Mouse (Mus musculus) G1E (cell line): Measurements from ENCODE around the gene Cfap46. TPM values are rescaled to one million over a fixed set of nuclear protein-coding genes. Genes with fewer than 3 reads are reported as not detected.
A peak's percentile ranks its signal among the peaks of the same experiment; 100 is the strongest.

ENCODE experiments used
- ATAC-seq: 2 replicates; pipeline ENCODE4 v1.8.0; 2016; ENCODE audit warnings: mild to moderate bottlenecking; ENCODE audit not compliant: insufficient number of reproducible peaks, poor library complexity, low FRiP score, severe bottlenecking; ENCODE audit errors: extremely low read depth
- DNase-seq: peaks from one replicate; pipeline ENCODE4 v3.0.0; 2012; ENCODE audit warnings: low spot score
- H3K27me3 ChIP-seq: 2 replicates; pipeline ENCODE4 v1.6.1; 2012; ENCODE audit warnings: mild to moderate bottlenecking, low read length, inconsistent platforms; ENCODE audit not compliant: insufficient read depth
- H3K36me3 ChIP-seq: replicated peaks from 2 replicates; pipeline ENCODE3; 2012; ENCODE audit warnings: mild to moderate bottlenecking, inconsistent platforms
- H3K4me1 ChIP-seq: 2 replicates; pipeline ENCODE4 v1.6.1; 2012; ENCODE audit warnings: low read depth, low read length, inconsistent platforms, mixed read lengths; ENCODE audit not compliant: insufficient read depth
- H3K4me3 ChIP-seq: 2 replicates; pipeline ENCODE4 v1.5.1; 2012; ENCODE audit warnings: low read depth, mild to moderate bottlenecking, inconsistent platforms, low read length, moderate library complexity, mixed read lengths
- H3K9me3 ChIP-seq: replicated peaks from 2 replicates; pipeline ENCODE4 v1.6.1; 2012; ENCODE audit warnings: inconsistent platforms
- CTCF ChIP-seq: IDR thresholded peaks from 2 replicates; pipeline ENCODE4 v1.5.1; 2012; ENCODE audit warnings: low read depth, low read length, inconsistent platforms, mixed read lengths
- GATA1 ChIP-seq: IDR thresholded peaks from 2 replicates; pipeline ENCODE4 v1.6.1; 2012; ENCODE audit warnings: borderline replicate concordance, low read length, inconsistent platforms, mixed read lengths
- GATA2 ChIP-seq: IDR thresholded peaks from 2 replicates; pipeline ENCODE4 v1.6.1; 2012; ENCODE audit warnings: low read depth, low read length, inconsistent platforms, borderline replicate concordance
- POLR2AphosphoS5 ChIP-seq: IDR thresholded peaks from 2 replicates; pipeline ENCODE4 v1.6.1; 2012; ENCODE audit warnings: low read depth, low read length, inconsistent platforms; ENCODE audit not compliant: insufficient replicate concordance
- TAL1 ChIP-seq: conservative IDR thresholded peaks from 2 replicates; pipeline ENCODE4 v1.6.1; 2012; ENCODE audit warnings: low read depth, low read length, inconsistent platforms, mixed read lengths
- polyA plus RNA-seq: library from polyadenylated mRNA; stranded (reverse); fragments of >175 nt; gene quantifications from 2 replicates; pipeline ENCODE4 v1.2.3, GENCODE M21; 2012
- total RNA-seq, 2 experiments: library from RNA; stranded (forward) in 1 of 2; stranded (reverse) in 1 of 2; fragments of 200-1000 nt in 1 of 2; fragments of >200 nt in 1 of 2; fragmentation: Nextera tagmentation in 1 of 2; gene quantifications; 2 replicates each; pipeline ENCODE4 v1.2.3; 2014 to 2017

The Cfap46 gene
- total and polyA plus RNA-seq, 3 experiments = not detected

DNA sequence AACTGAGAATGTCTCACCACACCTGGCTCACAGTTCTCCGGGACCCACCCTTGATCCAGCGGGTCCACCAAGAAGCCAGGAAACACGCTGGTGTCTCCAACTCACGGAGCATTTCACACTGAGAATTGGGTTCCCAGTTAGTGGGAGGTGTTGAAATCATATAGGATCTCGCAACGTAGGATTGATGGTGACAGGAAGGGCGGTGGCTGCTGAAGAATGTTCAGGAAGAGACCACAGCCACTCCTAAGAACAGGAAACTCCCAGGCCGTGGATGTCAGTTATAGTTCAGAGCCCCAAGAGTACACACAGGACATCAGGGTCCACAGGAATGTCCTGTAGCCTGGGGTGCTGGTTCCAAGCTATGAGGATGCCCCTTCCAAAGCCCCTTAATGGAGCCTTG, 34.2 kb upstream of the Cfap46 start:
- no peak for ATAC-seq
- H3K4me1 ChIP-seq = peaks cover 2% of the 10 kb centered on the region; the same call in 1 of the 2 replicates
- peaks cover 10% of the 10 kb centered on the region; the same call in 1 of the 2 replicates for H3K27me3 ChIP-seq
- H3K9me3 ChIP-seq = peaks cover 24% of the 10 kb centered on the region
- no peak for DNase-seq
- H3K4me3 ChIP-seq = no peak overlapping the region
- H3K36me3 ChIP-seq = no peaks in the 10 kb centered on the region
- no peak for TF ChIP-seq GATA2
- no peak for TF ChIP-seq GATA1
- TF ChIP-seq CTCF = no peak
- TF ChIP-seq POLR2AphosphoS5 = no peak
- TF ChIP-seq TAL1 = no peak

DNA sequence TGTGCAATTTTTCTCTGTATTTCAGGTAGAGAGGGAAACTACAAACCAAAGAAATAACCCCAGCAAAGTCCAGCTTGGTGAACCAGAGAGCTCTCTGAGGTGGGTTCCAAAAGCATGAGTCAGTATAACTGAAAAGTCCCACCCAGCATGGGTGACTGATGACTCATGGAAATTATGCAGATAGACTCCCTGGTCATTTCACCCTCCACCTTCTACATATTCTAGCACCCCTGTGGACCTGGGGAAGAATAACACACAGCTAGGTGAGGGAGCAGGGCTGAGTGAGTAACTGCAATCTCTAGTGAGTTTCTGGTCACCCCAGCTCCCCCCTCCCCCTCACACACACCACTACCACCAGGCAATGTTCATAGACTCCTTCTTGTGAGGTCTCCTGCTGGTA, 28.2 kb upstream of the Cfap46 start:
- no peak for TF ChIP-seq GATA1
- no peak for TF ChIP-seq CTCF
- TF ChIP-seq GATA2 = no peak
- TF ChIP-seq TAL1 = no peak
- no peak for TF ChIP-seq POLR2AphosphoS5
- ATAC-seq = no peak

DNA sequence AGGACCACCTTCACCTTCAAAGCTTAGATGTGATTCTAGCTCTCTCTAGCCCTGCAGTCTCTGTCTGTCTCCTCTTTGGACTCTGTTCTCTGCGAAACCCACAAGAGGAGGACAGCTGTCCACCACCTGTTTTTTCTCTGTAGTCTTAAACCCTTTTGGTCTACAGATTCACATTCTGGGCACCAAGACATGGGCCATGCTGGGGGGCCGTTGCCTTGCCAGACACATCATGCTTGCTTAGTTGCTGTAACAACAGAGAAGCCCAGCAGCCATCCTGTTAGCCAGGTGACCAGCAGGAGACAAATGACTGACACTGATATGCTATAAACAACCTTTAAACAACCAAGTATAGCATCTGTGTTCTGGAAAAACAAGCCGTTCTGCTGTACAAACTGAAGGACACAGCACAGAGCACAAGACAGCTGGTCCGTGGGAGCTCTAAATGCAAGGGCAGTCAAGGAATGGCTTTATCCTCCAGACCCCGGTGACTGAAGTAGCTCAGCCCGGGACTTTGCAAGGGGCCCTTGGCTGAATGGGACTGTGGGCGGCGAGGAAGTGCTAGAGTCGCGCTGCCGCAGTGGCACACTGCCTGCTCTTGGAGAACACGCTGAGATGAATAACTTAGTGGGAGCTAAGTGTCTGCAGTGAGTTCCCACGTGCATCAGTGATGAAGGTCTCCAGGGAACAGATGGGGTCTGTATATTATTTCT, 22.9 kb upstream of the Cfap46 start:
- Histone ChIP-seq H3K27me3 (no peaks in the 10 kb centered on the region), H3K4me3 (no peak overlapping the region), H3K9me3 (peaks cover 33% of the 10 kb centered on the region), H3K4me1 (peaks cover 41% of the 10 kb centered on the region), H3K36me3 (no peaks in the 10 kb centered on the region)
- no peak for DNase-seq
- TF ChIP-seq GATA1 = no peak
- no peak for TF ChIP-seq POLR2AphosphoS5
- no peak for ATAC-seq

More for the DNA sequence above, 28.2 kb upstream of the Cfap46 start:
- no peak for DNase-seq
- H3K4me3 ChIP-seq = no peak overlapping the region
- no peaks in the 10 kb centered on the region for H3K27me3 ChIP-seq
- H3K9me3 ChIP-seq = peaks cover 12% of the 10 kb centered on the region
- H3K36me3 ChIP-seq = no peaks in the 10 kb centered on the region
- peaks cover 9% of the 10 kb centered on the region for H3K4me1 ChIP-seq

GRCm38 (mm10) chr7:139705781-139706180, 22.2 kb upstream of the Cfap46 start:
- peaks cover 41% of the 10 kb centered on the region for H3K4me1 ChIP-seq
- ATAC-seq = no peak
- H3K9me3 ChIP-seq = peaks cover 33% of the 10 kb centered on the region

DNA sequence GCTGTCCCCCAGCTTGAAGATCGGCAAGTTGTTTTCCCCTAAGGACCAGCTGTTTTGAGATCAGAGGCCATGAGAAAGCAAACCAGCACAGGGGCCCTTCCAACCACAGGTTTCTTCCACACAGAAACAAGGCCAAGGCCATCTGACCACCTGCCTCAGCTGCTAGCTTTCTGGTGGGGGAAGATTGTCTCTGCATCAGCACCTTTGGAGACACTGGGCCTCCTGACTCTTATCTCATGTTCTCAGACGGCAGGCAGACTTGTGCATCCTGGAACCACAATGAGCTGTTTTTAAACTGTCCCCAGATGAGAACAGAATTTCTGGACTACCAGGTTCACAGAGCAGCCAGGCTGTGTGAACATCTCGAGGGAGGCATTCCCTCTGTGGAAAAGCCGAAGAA, 21.5 kb upstream of the Cfap46 start:
- TF ChIP-seq TAL1 (peak; percentile 80), CTCF (no peak)
- ATAC-seq = peak; percentile 66
- DNase-seq = peak; percentile 30
- peaks cover 36% of the 10 kb centered on the region for H3K9me3 ChIP-seq
- no peak overlapping the region; the same call in 1 of the 2 replicates for H3K4me3 ChIP-seq
- H3K4me1 ChIP-seq = peaks cover 41% of the 10 kb centered on the region
- no peaks in the 10 kb centered on the region for H3K36me3 ChIP-seq
- H3K27me3 ChIP-seq = no peaks in the 10 kb centered on the region

More at GRCm38 (mm10) chr7:139705781-139706180, 22.2 kb upstream of the Cfap46 start:
- Histone ChIP-seq H3K4me3 (no peak overlapping the region), H3K36me3 (no peaks in the 10 kb centered on the region), H3K27me3 (no peaks in the 10 kb centered on the region)
- DNase-seq = no peak
- TF ChIP-seq GATA2 (no peak), GATA1 (no peak), TAL1 (no peak), POLR2AphosphoS5 (no peak), CTCF (no peak)

DNA sequence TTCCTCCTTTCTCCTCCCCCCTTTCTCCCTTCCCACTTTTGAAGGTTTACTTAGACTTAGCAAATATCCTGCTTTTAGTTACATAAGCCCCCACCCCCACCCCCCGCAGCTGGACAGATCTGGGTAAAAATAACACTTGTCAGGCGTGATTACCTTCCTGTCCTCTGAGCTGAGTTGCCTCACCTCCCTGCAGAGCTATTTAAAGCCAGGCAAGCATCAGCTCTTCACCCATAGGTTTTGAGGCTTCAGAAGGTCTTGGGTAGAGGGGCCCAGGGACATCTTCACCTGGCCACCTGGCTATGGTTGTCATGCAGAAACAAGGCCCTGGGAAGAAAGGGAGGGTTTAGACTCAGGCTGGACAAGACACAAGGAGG, 20.2 kb upstream of the Cfap46 start:
- Histone ChIP-seq H3K27me3 (no peaks in the 10 kb centered on the region), H3K36me3 (no peaks in the 10 kb centered on the region), H3K9me3 (peaks cover 39% of the 10 kb centered on the region), H3K4me1 (peaks cover 41% of the 10 kb centered on the region), H3K4me3 (no peak overlapping the region)
- ATAC-seq (no peak), DNase-seq (no peak)
- TF ChIP-seq CTCF (no peak), TAL1 (no peak), POLR2AphosphoS5 (no peak), GATA1 (no peak), GATA2 (no peak)
